ENCODE assay signal across 9 mouse cellular contexts in the genomic region with DNA sequence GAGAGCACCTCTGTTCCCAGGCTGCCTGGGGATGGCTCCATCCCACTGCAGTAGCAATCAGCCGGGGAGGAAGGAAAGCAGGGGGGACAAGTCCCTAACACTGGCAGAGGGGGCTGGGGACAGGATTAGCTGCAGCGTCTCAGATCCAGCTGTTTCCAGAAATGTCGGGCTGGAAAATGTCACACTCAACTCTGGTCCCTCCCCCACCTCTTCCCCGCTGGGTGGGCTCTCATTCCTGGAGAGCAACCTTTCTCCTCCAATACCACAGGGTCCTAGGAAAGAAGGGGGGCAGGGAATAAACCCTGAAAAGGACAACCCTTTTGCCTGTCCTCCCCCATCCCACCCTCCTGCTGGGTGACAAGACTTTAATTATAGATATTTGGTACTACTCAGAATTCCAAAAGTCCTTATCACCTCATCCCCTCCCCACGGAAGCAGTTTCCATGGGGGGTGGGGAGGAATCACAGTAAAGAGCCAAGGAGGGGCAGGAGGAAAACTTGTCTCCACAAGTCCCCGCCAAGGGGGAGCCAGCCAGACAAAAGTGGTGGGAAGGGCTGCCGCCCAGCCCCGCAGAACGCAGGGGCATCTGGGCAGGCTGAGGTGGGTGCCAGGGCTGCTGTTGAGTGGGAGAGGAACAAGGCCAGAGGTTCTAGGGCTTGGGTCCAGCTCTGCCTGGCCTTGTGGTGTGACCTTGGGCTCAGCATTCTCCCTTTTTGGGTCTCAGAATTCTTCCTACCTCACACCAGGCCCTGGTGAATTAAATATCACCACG. TPM values are rescaled to one million over a fixed set of nuclear protein-coding genes. Genes with fewer than 3 reads are reported as not detected.
DNase-seq lines count a peak whose midpoint lies in the region; ATAC-seq and TF ChIP-seq lines count a peak whose summit lies in the region.
"Had no signal": no experiment of that assay in that cellular context is flagged by ENCODE, and none has a peak within 500 bp of the region (broad histone marks: within the 10 kb centered on the region; RNA-seq: fewer than 3 reads in every experiment).

No protein-coding gene starts in this region.

- H3K9ac ChIP-seq in lung, embryonic 14.5 days, result peak overlapping the region; percentile 97
- H3K9ac ChIP-seq in hindbrain, embryonic 11.5 days (ENCODE audit: low read depth, low read length), result 0 out of 2 replicates have a peak overlapping the region, but pooled peaks have one; percentile 8

- no peaks in the 10 kb centered on the region for H3K9me3 ChIP-seq in lung, embryonic 14.5 days (ENCODE audit: low read depth, low read length)
- H3K9me3 ChIP-seq in embryonic facial prominence, embryonic 10.5 days, result no peaks in the 10 kb centered on the region
- H3K9me3 ChIP-seq in hindbrain, embryonic 11.5 days (ENCODE audit: control insufficient read depth, low read length), result no peaks in the 10 kb centered on the region

- no peaks in the 10 kb centered on the region for H3K27me3 ChIP-seq in lung, embryonic 14.5 days (ENCODE audit: insufficient read depth, low read length)
- no peaks in the 10 kb centered on the region for H3K27me3 ChIP-seq in embryonic facial prominence, embryonic 10.5 days (replicated peaks; ENCODE audit: low read depth, poor library complexity, severe bottlenecking)
- H3K27me3 ChIP-seq in hindbrain, embryonic 11.5 days (ENCODE audit: control insufficient read depth, insufficient read depth, low read length), result no peaks in the 10 kb centered on the region
- no peaks in the 10 kb centered on the region for H3K27me3 ChIP-seq in myocyte (ENCODE audit: control insufficient read depth, insufficient read depth, insufficient read length)
- no peaks in the 10 kb centered on the region for H3K27me3 ChIP-seq in cerebellum, adult 2 months (ENCODE audit: control insufficient read depth, insufficient read depth, low read length)

- peak; percentile 59 for ATAC-seq in lung, embryonic 14.5 days (ENCODE audit: insufficient read depth)
- no peak for ATAC-seq in hindbrain, embryonic 11.5 days (ENCODE audit: low FRiP score)
- no peak for ATAC-seq in granulocyte monocyte progenitor cell, adult 5-6 weeks (replicated peaks; ENCODE audit: poor library complexity, severe bottlenecking)
- ATAC-seq: activated CD4-positive, CD25-positive, alpha-beta regulatory T cell, adult 4 months had no signal

- TF ChIP-seq POLR2A in myocyte (IDR thresholded peaks at IDR 0.05; ENCODE audit: insufficient read length, low read depth), result no peak
- TF ChIP-seq POLR2A in cerebellum, adult 2 months (IDR thresholded peaks at IDR 0.05; ENCODE audit: borderline replicate concordance, insufficient read depth, low read length), result no peak

- peaks cover 62% of the 10 kb centered on the region for H3K4me1 ChIP-seq in lung, embryonic 14.5 days (ENCODE audit: insufficient read depth)
- H3K4me1 ChIP-seq in embryonic facial prominence, embryonic 10.5 days, result peaks cover 100% of the 10 kb centered on the region
- H3K4me1 ChIP-seq in hindbrain, embryonic 11.5 days (replicated peaks; ENCODE audit: control insufficient read depth, insufficient read depth, low read length), result peaks cover 33% of the 10 kb centered on the region
- H3K4me1 ChIP-seq in cerebellum, adult 2 months (ENCODE audit: control insufficient read depth, insufficient read depth, low read length), result peaks cover 6% of the 10 kb centered on the region; the same call in 1 of the 2 replicates

- TF ChIP-seq CTCF in lung, embryonic 14.5 days (IDR thresholded peaks at IDR 0.05; ENCODE audit: low read depth), result no peak
- TF ChIP-seq CTCF in cerebellum, adult 2 months (IDR thresholded peaks at IDR 0.05; ENCODE audit: borderline replicate concordance, insufficient read depth, low read depth, low read length), result no peak

- H3K4me3 ChIP-seq in lung, embryonic 14.5 days (ENCODE audit: low read depth, low read length), result peak overlapping the region; percentile 75
- H3K4me3 ChIP-seq in embryonic facial prominence, embryonic 10.5 days, result peak overlapping the region; percentile 91
- H3K4me3 ChIP-seq in hindbrain, embryonic 11.5 days (ENCODE audit: low read depth, low read length), result no peak overlapping the region
- peak overlapping the region; percentile 75 for H3K4me3 ChIP-seq in myocyte
- H3K4me3 ChIP-seq in cerebellum, adult 2 months (replicated peaks; ENCODE audit: insufficient read depth, low read depth, low read length), result no peak overlapping the region

- peak; percentile 89 for DNase-seq in lung, embryonic 14.5 days
- no peak for DNase-seq in lung, postnatal 14 days
- no peak for DNase-seq in embryonic facial prominence, embryonic 10.5 days (ENCODE audit: low spot score)
- no peak for DNase-seq in hindbrain, embryonic 11.5 days (ENCODE audit: low spot score)
- no peak for DNase-seq in cerebellum, adult 2 months
- DNase-seq: gastrocnemius, postnatal 10 days had no signal

- 15% methylated on average over 10 of the region's 10 CpGs for WGBS in lung, embryonic 14.5 days
- WGBS in embryonic facial prominence, embryonic 10.5 days, result 21% methylated on average over 10 of the region's 10 CpGs
- 28% methylated on average over 10 of the region's 10 CpGs for WGBS in hindbrain, embryonic 11.5 days
- 69% methylated on average over 10 of the region's 10 CpGs for WGBS in cerebellum, adult 2 months

- H3K79me2 ChIP-seq in myocyte (ENCODE audit: control insufficient read depth, insufficient read depth), result peaks cover 98% of the 10 kb centered on the region

- peak overlapping the region; percentile 87 for H3K4me2 ChIP-seq in lung, embryonic 14.5 days
- H3K4me2 ChIP-seq in hindbrain, embryonic 11.5 days (replicated peaks; ENCODE audit: low read depth, low read length), result peak overlapping the region; percentile 92; the same call in 1 of the 2 replicates
- H3K4me2 ChIP-seq in myocyte (ENCODE audit: low read depth), result peak overlapping the region; percentile 97

- peak overlapping the region; percentile 71 for H3K27ac ChIP-seq in lung, embryonic 14.5 days (ENCODE audit: low read depth)
- H3K27ac ChIP-seq in embryonic facial prominence, embryonic 10.5 days (replicated peaks), result peak overlapping the region; percentile 69
- no peak overlapping the region for H3K27ac ChIP-seq in hindbrain, embryonic 11.5 days (ENCODE audit: low read depth, low read length)
- no peak overlapping the region for H3K27ac ChIP-seq in cerebellum, adult 2 months (ENCODE audit: insufficient read depth, low read length)

- H3K36me3 ChIP-seq in lung, embryonic 14.5 days (ENCODE audit: insufficient read depth), result peaks cover 67% of the 10 kb centered on the region
- peaks cover 92% of the 10 kb centered on the region for H3K36me3 ChIP-seq in embryonic facial prominence, embryonic 10.5 days (replicated peaks)
- H3K36me3 ChIP-seq in hindbrain, embryonic 11.5 days (ENCODE audit: control insufficient read depth, insufficient read depth, low read length), result no peaks in the 10 kb centered on the region
- no peaks in the 10 kb centered on the region for H3K36me3 ChIP-seq in myocyte (ENCODE audit: control insufficient read depth, insufficient read depth)

- no peak overlapping the region for H3ac ChIP-seq in myocyte (ENCODE audit: control insufficient read depth, insufficient read length)

TF ChIP-seq in myocyte, 11 proteins besides CTCF, POLR2A, EP300 and RAD21:
- TF ChIP-seq CEBPB (IDR thresholded peaks at IDR 0.05; ENCODE audit: insufficient read depth, poor library complexity, severe bottlenecking) (no peak), MAX (IDR thresholded peaks at IDR 0.05; ENCODE audit: low read depth) (no peak), REST (IDR thresholded peaks at IDR 0.05; ENCODE audit: insufficient read depth, insufficient read length) (no peak), MYOD1 (IDR thresholded peaks at IDR 0.05; ENCODE audit: control insufficient read depth in 1 of 3, insufficient read length in 2 of 3, low read depth in 2 of 3) (no peak), TCF3 (IDR thresholded peaks at IDR 0.05; ENCODE audit: insufficient read length, low read depth) (no peak), MYOG (IDR thresholded peaks at IDR 0.05; ENCODE audit: control insufficient read depth in 1 of 3, insufficient read depth in 1 of 3, insufficient read length in 2 of 3, low read depth in 2 of 3) (no peak), SRF (IDR thresholded peaks at IDR 0.05; ENCODE audit: control insufficient read depth, insufficient read length, low read depth) (no peak), TCF12 (IDR thresholded peaks at IDR 0.05; ENCODE audit: insufficient read depth, poor library complexity, severe bottlenecking) (no peak), E2F4 (IDR thresholded peaks at IDR 0.05; ENCODE audit: insufficient read depth) (no peak)

RNA-seq across cellular contexts. Expression of gene Arhgef17, which starts 7.0 kb away (rescaled TPM):
- polyA plus RNA-seq in lung, embryonic 14.5 days (2014; fragmentation: Nextera tagmentation; extraction: Ambion mirVana), result 18.5 and 22.5 TPM in 2 replicates
- polyA plus RNA-seq in embryonic facial prominence, embryonic 10.5 days (2016; fragmentation: Nextera tagmentation; extraction: Ambion mirVana), result 9.3 and 9.8 TPM in 2 replicates
- 6.3 and 8.3 TPM in 2 replicates for polyA plus RNA-seq in hindbrain, embryonic 11.5 days (2014; fragmentation: Nextera tagmentation; extraction: Ambion mirVana)
- polyA plus RNA-seq in myocyte (2012; fragmentation: generic; extraction: Trizol), result 24.7 TPM
- total RNA-seq in granulocyte monocyte progenitor cell, adult 5-6 weeks (2014; fragmentation: Nextera tagmentation), result 0.30 TPM in 1 of 2 replicates, not detected in the other
- not detected in 2 replicates for total RNA-seq in granulocyte monocyte progenitor cell, adult 5-6 weeks (2017)
- polyA plus RNA-seq in cerebellum, adult 2 months (2012; rRNA removed), result 70.0 and 71.4 TPM in 2 replicates

RNA-seq across cellular contexts. Expression of gene P2ry6, which starts 49.6 kb away (rescaled TPM):
- polyA plus RNA-seq in lung, embryonic 14.5 days (2014; fragmentation: Nextera tagmentation; extraction: Ambion mirVana), result 9.4 and 10.9 TPM in 2 replicates
- 1.8 and 3.0 TPM in 2 replicates for polyA plus RNA-seq in embryonic facial prominence, embryonic 10.5 days (2016; fragmentation: Nextera tagmentation; extraction: Ambion mirVana)
- 3.1 and 3.3 TPM in 2 replicates for polyA plus RNA-seq in hindbrain, embryonic 11.5 days (2014; fragmentation: Nextera tagmentation; extraction: Ambion mirVana)
- polyA plus RNA-seq in myocyte (2012; fragmentation: generic; extraction: Trizol), result 0.13 TPM
- total RNA-seq in granulocyte monocyte progenitor cell, adult 5-6 weeks (2014; fragmentation: Nextera tagmentation), result not detected in 2 replicates
- total RNA-seq in granulocyte monocyte progenitor cell, adult 5-6 weeks (2017), result 0.17 TPM in 1 of 2 replicates, not detected in the other
- 1.1 and 1.3 TPM in 2 replicates for polyA plus RNA-seq in cerebellum, adult 2 months (2012; rRNA removed)

Comparison
In these comparisons a context has a peak if more than half of its experiments do, and no peak if none do; other contexts are left out.
1. H3K27ac ChIP-seq: peak in lung, embryonic 14.5 days (single experiment) and embryonic facial prominence, embryonic 10.5 days (single experiment); none in hindbrain, embryonic 11.5 days (single experiment) and cerebellum, adult 2 months (single experiment).
2. H3K4me3 ChIP-seq: peak in lung, embryonic 14.5 days (single experiment), embryonic facial prominence, embryonic 10.5 days (single experiment) and myocyte (single experiment); none in hindbrain, embryonic 11.5 days (single experiment) and cerebellum, adult 2 months (single experiment).
3. Peak in every context shown above with its lines, with median percentiles within 50 percentile points of each other: H3K4me2 ChIP-seq.